Mouse (Mus musculus) limb, embryonic 10.5 days (tissue): Measurements from ENCODE around the gene Wbp4. TPM values are rescaled to one million over a fixed set of nuclear protein-coding genes. Genes with fewer than 3 reads are reported as not detected.
A peak's percentile ranks its signal among the peaks of the same experiment; 100 is the strongest.
"Not testable (repeated sequence)": the region's sequence is repeated elsewhere in the genome, so short reads cannot be mapped to it uniquely, and the experiment has no call there.

Source experiments
- DNase-seq: peaks from one replicate; pipeline ENCODE4 v3.0.0-alpha.2; 2017; ENCODE audit warnings: low spot score
- H3K27ac ChIP-seq: fragments of 300-500 bp; sonication (generic); 2 replicates; pipeline ENCODE4 v1.5.1; 2016; ENCODE audit warnings: mild to moderate bottlenecking
- H3K27me3 ChIP-seq: fragments of 300-500 bp; sonication (generic); 2 replicates; pipeline ENCODE4 v1.6.1; 2016; ENCODE audit warnings: low read depth, mild to moderate bottlenecking; ENCODE audit not compliant: poor library complexity, severe bottlenecking
- H3K36me3 ChIP-seq: fragments of 300-500 bp; sonication (generic); 2 replicates; pipeline ENCODE4 v1.6.1; 2016; ENCODE audit warnings: mild to moderate bottlenecking, moderate library complexity
- H3K4me1 ChIP-seq: fragments of 300-500 bp; sonication (generic); 2 replicates; pipeline ENCODE4 v1.6.1; 2016
- H3K4me3 ChIP-seq: fragments of 300-500 bp; sonication (generic); 2 replicates; pipeline ENCODE4 v1.5.1; 2016; ENCODE audit warnings: mild to moderate bottlenecking, moderate library complexity
- H3K9me3 ChIP-seq: fragments of 300-500 bp; sonication (generic); replicated peaks from 2 replicates; pipeline ENCODE4 v1.6.1; 2016; ENCODE audit warnings: mild to moderate bottlenecking
- WGBS: fragments of 180-500 bp; shearing (Covaris S2); methylation state at CpG from one replicate; pipeline ENCODE4 v1.1.7; 2016; 5-methylcytosine and 5-hydroxymethylcytosine counted together
- polyA plus RNA-seq: library from polyadenylated mRNA; unstranded; fragments of >200 nt; fragmentation: Nextera tagmentation; extraction: Ambion mirVana; gene quantifications from 2 replicates; pipeline ENCODE4 v1.2.1, GENCODE M21; 2016

Wbp4 gene
- polyA plus RNA-seq = 39.2 and 41.0 TPM in 2 replicates

DNA sequence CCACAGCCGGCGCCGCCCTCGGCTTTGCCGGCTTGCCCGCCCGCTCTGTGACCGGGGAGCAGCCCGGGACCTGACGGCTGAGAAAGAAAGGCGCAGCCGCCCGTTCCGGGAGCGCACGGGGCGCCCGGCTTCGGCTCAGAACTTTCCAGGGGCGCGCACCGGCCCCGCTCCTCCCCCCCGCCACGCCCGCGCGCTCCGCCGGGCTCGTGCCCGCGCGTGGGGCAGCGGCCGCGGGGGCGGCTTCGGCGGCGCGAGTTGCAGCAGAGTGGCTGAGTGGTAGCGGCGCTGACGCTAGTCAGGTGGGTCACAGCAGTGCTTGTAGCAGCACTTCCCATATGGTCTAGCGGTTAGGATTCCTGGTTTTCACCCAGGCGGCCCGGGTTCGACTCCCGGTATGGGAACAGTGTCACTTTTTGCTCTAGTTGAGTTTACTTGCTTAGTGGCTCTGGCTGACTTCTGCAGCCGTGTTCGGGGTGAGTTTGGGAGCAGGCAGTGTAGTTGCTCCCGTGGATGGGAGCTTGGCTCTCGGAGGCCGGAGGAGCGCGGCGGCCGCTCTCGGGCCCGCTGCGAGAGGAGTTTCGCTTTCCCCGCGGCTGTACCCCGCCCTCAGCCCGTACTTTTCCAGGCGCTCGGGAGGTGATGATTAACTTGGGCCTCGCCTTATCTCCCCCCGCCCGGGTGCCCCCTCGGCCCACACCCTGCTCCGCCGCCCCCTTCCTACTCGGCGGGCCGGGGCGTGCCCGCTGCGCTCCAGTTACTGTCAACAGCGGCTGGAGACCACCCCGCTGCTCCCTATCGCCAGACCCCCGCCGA lies at the start of gene Wbp4:
TSS of gene Wbp4 (minus strand) at position 182 of the 813 bp plus-strand sequence.
- H3K36me3 ChIP-seq = peaks cover 27% of the 10 kb centered on the region
- peaks cover 40% of the 10 kb centered on the region for H3K4me1 ChIP-seq
- H3K27ac ChIP-seq = peak within 1 kb of the TSS; percentile 99
- H3K27me3 ChIP-seq = 0 out of 2 replicates have a peak, but pooled peaks cover 3% of the 10 kb centered on the region
- peak within 1 kb of the TSS; percentile 95 for H3K4me3 ChIP-seq
- H3K9me3 ChIP-seq = no peaks in the 10 kb centered on the region
- peak; percentile 98 for DNase-seq
- under 1% methylated on average over 86 of the region's 86 CpGs for WGBS

DNA sequence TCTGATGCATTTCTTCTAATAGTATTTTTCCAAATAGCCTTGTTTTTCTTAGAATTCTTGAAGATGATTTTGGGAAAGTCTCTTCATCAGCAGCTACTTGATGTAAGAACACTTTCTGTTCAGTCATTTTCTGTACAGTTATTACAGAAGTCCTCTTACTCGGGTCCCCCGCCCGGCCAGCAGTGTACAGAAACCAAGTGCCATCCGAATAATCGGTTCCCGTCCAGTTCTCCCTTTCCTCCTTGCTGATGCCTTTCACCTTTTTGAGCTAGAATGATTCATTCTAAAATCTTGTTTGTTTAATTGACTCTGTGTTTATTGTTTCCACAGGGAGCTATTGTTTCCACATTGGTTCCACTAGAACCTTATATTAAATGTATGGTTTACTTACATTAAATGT lies 49.4 kb upstream of the Wbp4 start:
- no peak overlapping the region for H3K4me3 ChIP-seq
- no peaks in the 10 kb centered on the region for H3K9me3 ChIP-seq
- H3K36me3 ChIP-seq = no peaks in the 10 kb centered on the region
- H3K4me1 ChIP-seq = no peaks in the 10 kb centered on the region
- no peak overlapping the region for H3K27ac ChIP-seq
- 95% methylated on average over 6 of the region's 6 CpGs for WGBS
- no peak for DNase-seq
- no peaks in the 10 kb centered on the region for H3K27me3 ChIP-seq

DNA sequence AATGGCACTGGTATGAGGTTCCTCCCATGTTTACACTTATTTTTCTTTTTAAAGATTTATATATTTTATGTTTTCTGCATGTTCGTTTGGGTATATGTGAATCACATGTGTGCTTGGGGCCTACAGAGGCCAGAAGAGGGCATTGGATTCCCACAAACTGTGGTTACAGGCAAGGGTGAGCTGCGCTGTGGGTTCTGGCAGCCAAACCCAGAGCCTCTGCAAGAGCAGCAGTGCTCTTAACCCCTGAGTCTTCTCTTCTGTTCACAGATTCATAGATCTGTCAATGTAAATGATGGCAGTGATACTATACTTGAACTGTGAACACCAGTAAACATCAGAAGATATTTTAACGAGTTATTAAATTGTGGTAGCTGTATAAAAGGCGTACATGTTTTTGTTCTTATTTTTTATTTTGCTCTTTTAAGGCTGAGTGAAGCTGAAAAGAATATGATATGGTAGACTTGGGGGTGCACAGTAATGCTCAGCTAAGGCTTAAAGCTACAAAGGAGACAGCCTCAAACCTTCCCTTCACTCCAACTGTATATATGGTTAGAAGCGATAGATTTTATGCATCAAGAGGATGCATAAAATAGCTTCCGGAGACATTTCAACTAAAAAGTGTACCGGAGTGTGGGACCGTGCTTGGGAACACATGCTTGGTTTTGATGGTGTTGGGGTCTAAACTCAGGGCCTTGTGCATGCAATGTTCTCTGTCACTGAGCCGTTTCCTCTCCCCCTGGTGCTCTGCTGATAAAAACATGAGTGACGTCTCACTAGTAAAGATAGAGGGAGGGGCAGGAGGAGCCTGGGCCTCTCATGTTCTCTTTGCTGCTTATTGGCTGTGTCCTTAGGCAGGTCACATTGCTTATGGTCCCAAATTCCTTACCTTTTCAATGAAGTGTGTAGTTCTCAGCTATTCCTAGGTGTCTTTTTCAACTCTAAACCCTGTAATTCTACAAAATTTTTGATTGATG lies 48.5 kb upstream of the Wbp4 start:
- WGBS = 83% methylated on average over 10 of the region's 10 CpGs
- Histone ChIP-seq H3K27me3 (no peaks in the 10 kb centered on the region), H3K4me1 (no peaks in the 10 kb centered on the region), H3K9me3 (no peaks in the 10 kb centered on the region), H3K4me3 (no peak overlapping the region), H3K27ac (no peak overlapping the region), H3K36me3 (no peaks in the 10 kb centered on the region)
- no peak for DNase-seq

DNA sequence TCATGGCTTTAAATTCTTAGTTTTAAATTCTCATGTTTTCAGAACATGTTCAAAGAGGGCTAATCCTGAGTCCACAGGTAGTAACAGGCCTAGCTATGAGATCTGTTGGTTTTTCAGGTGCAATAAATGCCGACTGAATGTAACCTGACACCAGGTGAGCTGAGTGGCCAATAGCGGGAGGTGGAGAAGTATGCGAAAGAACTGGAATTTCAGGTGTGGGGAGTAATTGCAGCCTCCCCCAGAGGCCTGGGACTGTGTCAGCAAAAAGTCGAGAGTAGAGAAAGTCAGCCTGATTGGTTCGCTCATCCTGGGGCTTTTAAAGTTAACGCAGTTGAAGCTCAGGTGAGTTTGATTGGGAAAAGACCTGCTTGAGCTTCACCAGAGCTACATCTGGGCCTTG lies 46.4 kb upstream of the Wbp4 start:
- Histone ChIP-seq H3K36me3 (no peaks in the 10 kb centered on the region), H3K27ac (no peak overlapping the region), H3K27me3 (no peaks in the 10 kb centered on the region), H3K9me3 (no peaks in the 10 kb centered on the region), H3K4me1 (no peaks in the 10 kb centered on the region), H3K4me3 (no peak overlapping the region)
- DNase-seq = no peak
- WGBS = 46% methylated on average over 6 of the region's 6 CpGs

DNA sequence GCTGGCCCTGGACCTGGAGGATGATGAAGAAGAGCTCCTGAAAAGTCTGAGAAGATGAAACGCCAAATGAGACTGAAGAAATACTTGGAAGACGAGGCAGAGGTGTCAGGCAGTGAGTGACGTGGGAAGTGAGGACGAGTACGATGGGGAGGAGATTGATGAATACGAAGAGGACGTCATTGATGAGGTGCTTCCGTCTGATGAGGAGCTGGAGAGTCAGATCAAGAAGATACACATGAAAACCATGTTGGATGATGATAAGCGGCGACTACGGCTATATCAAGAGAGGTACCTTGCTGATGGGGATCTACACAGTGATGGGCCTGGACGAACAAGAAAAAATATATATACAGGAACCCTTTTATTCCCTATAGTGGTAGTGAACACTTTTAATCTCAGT lies 44.8 kb upstream of the Wbp4 start:
- not testable (repeated sequence) for H3K4me3 ChIP-seq, H3K4me1 ChIP-seq, H3K27ac ChIP-seq, H3K27me3 ChIP-seq, DNase-seq, H3K36me3 ChIP-seq, H3K9me3 ChIP-seq
- 91% methylated on average over 12 of the region's 12 CpGs for WGBS

DNA sequence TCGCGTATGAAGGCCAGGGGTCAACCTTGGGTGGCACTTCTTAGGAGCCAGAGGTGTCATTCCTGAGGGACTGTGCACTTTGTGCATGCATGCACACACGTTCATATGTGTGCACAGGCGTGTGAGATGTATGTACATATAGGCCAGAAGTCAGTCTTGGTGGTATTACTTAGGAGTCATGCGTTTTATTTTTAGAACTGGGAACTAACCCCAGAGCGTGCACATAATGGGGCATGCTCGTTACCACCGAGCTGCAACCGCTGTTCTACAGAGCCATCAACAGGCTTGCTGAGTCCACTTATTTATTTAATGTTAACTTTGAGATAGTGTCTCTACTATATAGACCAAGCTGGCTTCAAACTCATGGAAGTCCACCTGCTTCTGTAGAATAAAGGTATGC lies 41.1 kb upstream of the Wbp4 start:
- no peak overlapping the region for H3K4me3 ChIP-seq
- 93% methylated on average over 9 of the region's 9 CpGs for WGBS
- H3K9me3 ChIP-seq = no peaks in the 10 kb centered on the region
- H3K36me3 ChIP-seq = no peaks in the 10 kb centered on the region
- no peak overlapping the region for H3K27ac ChIP-seq
- DNase-seq = no peak
- H3K4me1 ChIP-seq = no peaks in the 10 kb centered on the region; the same call in 1 of the 2 replicates
- no peaks in the 10 kb centered on the region for H3K27me3 ChIP-seq

DNA sequence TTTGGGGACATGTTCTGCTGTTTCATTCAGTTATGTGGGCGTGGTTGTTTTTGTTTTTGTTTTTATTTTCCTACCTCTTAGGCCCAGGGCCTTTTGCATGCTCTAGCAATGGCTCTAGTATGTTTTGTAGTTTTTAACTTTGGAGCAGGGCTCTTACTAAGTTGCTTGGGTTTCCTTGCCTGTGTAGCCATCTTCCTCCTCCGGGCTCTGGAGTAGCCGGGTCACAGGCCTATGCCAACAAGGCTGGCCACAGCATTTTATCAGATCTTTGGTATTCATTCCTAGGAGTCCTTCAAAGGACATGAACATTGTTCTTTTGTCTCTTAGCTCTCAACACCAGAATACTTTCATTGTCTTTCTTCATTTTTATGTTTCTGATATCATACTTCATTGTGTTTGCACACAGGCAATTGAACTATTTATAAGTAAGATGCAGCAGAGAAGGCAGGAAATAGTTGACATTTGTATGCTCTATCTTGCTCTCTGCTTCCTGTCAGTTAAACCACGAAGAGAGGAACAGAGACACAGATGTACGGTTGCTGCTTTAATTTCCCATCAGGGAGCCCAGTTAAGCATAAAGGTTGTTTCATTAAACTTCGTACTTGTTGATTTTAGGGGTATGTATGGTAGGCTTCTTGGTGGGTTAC lies 40.3 kb upstream of the Wbp4 start:
- H3K27ac ChIP-seq = no peak overlapping the region
- H3K27me3 ChIP-seq = no peaks in the 10 kb centered on the region
- no peak overlapping the region for H3K4me3 ChIP-seq
- 84% methylated on average over 6 of the region's 6 CpGs for WGBS
- no peaks in the 10 kb centered on the region for H3K36me3 ChIP-seq
- DNase-seq = no peak
- H3K4me1 ChIP-seq = no peaks in the 10 kb centered on the region; the same call in 1 of the 2 replicates
- no peaks in the 10 kb centered on the region for H3K9me3 ChIP-seq

DNA sequence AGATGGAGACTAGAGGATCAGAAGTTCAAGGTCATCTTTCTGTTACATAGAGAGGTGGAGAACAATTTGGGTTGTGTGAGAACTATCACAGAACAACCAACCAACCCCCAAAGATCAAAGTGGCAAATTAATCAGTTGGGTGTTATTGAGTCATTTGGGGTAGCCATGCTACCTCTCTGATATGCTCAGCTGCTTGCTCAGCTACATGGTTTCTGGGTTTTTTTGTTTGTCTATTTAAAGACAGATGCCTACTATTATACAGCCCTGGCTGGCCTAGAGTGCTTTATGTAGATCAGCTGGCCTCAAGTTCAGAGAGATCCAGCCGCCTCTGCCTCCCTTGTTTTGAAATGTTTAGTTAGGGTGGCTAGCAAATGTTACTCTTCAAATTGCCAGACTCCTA lies 39.7 kb upstream of the Wbp4 start:
- 80% methylated on average over 1 of the region's 1 CpGs for WGBS
- H3K4me1 ChIP-seq = no peaks in the 10 kb centered on the region; the same call in 1 of the 2 replicates
- DNase-seq = no peak
- H3K36me3 ChIP-seq = no peaks in the 10 kb centered on the region
- H3K4me3 ChIP-seq = no peak overlapping the region
- H3K27me3 ChIP-seq = no peaks in the 10 kb centered on the region
- no peak overlapping the region for H3K27ac ChIP-seq
- H3K9me3 ChIP-seq = no peaks in the 10 kb centered on the region

DNA sequence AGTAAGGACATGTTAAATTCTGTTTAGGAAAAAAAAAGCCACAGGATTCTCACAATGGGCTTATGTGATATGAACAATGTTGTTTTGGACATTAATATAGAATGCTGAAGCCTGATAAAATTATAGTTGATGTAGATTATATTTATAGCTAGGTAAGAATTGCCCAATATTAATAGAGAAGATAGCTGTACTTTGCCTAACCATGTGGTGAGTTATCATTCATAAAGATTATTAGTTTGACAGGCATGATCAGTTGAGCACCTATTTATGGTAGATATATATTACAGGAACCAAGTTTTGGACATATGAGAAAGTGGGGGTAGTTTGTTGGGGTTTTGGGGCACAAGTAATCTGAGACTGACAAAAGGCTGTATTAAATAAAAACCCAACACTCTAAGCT lies 39.3 kb upstream of the Wbp4 start:
- H3K27me3 ChIP-seq = no peaks in the 10 kb centered on the region
- no peaks in the 10 kb centered on the region for H3K36me3 ChIP-seq
- DNase-seq = no peak
- no peaks in the 10 kb centered on the region; the same call in 1 of the 2 replicates for H3K4me1 ChIP-seq
- H3K9me3 ChIP-seq = no peaks in the 10 kb centered on the region
- H3K4me3 ChIP-seq = no peak overlapping the region
- no peak overlapping the region for H3K27ac ChIP-seq

DNA sequence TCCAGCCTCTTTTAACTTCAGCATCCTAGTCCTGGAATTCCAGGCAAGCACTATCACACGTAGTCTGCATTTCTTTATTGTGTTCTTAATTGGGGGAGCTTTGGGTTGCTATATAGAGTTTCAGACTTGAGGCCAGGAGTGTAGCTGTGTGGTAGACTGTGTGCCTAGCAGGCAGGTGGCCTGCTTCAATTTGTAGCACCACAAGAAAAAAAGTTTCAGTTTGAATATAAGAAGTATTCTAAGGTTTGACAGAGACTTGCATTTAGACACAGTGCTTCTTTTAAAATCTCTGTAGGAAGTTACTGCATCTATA lies 38.3 kb upstream of the Wbp4 start:
- H3K4me3 ChIP-seq = no peak overlapping the region
- H3K4me1 ChIP-seq = no peaks in the 10 kb centered on the region; the same call in 1 of the 2 replicates
- 56% methylated on average over 1 of the region's 1 CpGs for WGBS
- H3K9me3 ChIP-seq = no peaks in the 10 kb centered on the region
- H3K27ac ChIP-seq = no peak overlapping the region
- no peak for DNase-seq
- H3K27me3 ChIP-seq = no peaks in the 10 kb centered on the region
- no peaks in the 10 kb centered on the region for H3K36me3 ChIP-seq

DNA sequence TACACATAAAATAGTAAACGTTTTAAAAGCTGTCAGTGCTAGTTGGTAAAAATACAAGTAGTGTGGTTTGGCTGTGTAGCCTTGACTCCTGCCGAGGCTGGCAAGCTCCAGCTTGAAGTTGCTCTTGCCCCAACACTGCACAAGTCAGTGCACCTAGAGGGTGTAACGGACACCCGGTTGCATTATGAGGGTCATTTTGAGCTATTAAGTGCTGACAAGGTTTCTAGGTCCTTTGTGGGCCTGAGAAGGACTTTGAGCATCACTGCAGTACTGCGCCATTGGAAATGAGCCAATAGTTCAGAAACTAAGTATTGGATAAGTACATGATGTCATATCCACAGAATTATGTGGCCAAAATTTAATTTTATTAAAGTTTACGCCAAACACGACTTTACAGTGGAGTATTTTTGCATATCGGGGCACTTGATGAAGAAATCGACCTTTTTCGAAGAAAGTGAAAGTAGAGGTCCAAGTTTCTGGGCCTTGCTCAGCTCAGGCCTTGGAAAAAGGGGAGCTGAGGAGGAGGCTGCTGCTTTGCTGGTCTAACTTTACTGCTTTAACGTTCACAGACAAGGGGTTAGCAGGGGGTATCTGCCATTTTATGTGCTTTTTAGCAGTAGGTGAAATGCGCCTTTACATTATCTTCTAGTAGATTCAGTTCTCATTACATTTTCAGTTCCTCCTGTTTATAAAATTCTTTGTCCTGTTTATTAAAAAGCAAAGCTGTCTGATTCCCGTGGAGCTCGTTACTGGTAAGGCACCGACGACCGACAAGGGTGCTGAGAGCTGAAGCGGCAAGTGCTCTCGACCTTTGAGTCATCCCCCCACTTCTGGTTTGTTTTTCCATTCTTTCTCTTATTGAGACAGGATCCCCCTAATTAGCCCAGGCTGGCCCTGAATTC lies 37.7 kb upstream of the Wbp4 start:
- Histone ChIP-seq H3K4me3 (no peak overlapping the region), H3K27ac (no peak overlapping the region), H3K27me3 (no peaks in the 10 kb centered on the region), H3K4me1 (no peaks in the 10 kb centered on the region; the same call in 1 of the 2 replicates), H3K9me3 (no peaks in the 10 kb centered on the region), H3K36me3 (no peaks in the 10 kb centered on the region)
- WGBS = 74% methylated on average over 19 of the region's 19 CpGs
- no peak for DNase-seq

DNA sequence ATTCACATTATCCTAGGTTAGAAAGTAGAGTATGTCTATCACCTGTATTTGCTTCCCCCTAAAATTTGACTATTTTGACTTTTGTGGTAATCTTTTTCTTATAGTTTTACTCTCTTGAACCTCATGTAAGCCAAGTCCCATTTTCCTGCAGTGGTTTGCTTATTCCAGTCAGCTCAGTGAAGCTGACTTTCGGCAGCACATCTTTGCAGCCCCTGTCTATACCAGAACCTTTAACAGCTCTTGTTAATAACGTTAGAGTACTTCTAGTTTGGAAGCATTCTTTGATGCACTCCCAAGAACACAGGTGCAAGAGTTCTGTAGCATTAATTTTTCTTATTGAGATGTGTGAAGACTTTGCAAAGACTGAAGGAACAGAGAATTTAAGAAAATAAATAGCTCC lies 36.8 kb upstream of the Wbp4 start:
- WGBS = 88% methylated on average over 2 of the region's 2 CpGs
- no peak for DNase-seq
- Histone ChIP-seq H3K36me3 (no peaks in the 10 kb centered on the region), H3K27ac (no peak overlapping the region), H3K9me3 (no peaks in the 10 kb centered on the region), H3K27me3 (no peaks in the 10 kb centered on the region), H3K4me3 (no peak overlapping the region), H3K4me1 (no peaks in the 10 kb centered on the region; the same call in 1 of the 2 replicates)
